Mouse (Mus musculus) bone marrow, adult 2 months (tissue): Measurements from ENCODE around the gene Erich4. TPM values are rescaled to one million over a fixed set of nuclear protein-coding genes. Genes with fewer than 3 reads are reported as not detected.

Experiments used
- H3K27ac ChIP-seq: fragments of 200-500 bp; 2 replicates; pipeline ENCODE4 v1.5.1; 2012; ENCODE audit warnings: low read depth, mild to moderate bottlenecking, control low read depth, inconsistent platforms, low read length; ENCODE audit not compliant: control insufficient read depth, poor library complexity, insufficient read depth
- H3K4me1 ChIP-seq: fragments of 200-500 bp; 2 replicates; pipeline ENCODE4 v1.6.1; 2011; ENCODE audit warnings: low read length; ENCODE audit not compliant: control insufficient read depth, insufficient read depth
- H3K4me3 ChIP-seq: fragments of 200-500 bp; replicated peaks from 2 replicates; pipeline ENCODE3; 2011; ENCODE audit warnings: mild to moderate bottlenecking, low read depth, low read length, control low read depth; ENCODE audit not compliant: control insufficient read depth
- CTCF ChIP-seq: fragments of 200-500 bp; IDR thresholded peaks from 2 replicates; pipeline ENCODE4 v1.5.1; 2011; ENCODE audit warnings: low read length, control low read depth; ENCODE audit not compliant: control insufficient read depth, insufficient read depth
- POLR2A ChIP-seq: fragments of 200-500 bp; IDR thresholded peaks from 2 replicates; pipeline ENCODE4 v1.6.1; 2011; ENCODE audit warnings: low read depth, mild to moderate bottlenecking, control low read depth, low read length, borderline replicate concordance; ENCODE audit not compliant: control insufficient read depth
- WGBS: fragments of 180-500 bp; shearing (Covaris S2); methylation state at CpG from one replicate; pipeline ENCODE4 v1.1.7; 2018; 5-methylcytosine and 5-hydroxymethylcytosine counted together
- polyA plus RNA-seq: library from polyadenylated mRNA; stranded (reverse); fragments of >200 nt; gene quantifications from 2 replicates; pipeline ENCODE4 v1.2.4, GENCODE M21; 2011; ENCODE audit warnings: low replicate concordance; ENCODE audit not compliant: missing spikeins, insufficient read depth, insufficient read length

Erich4 gene
- not detected in 2 replicates for polyA plus RNA-seq

DNA sequence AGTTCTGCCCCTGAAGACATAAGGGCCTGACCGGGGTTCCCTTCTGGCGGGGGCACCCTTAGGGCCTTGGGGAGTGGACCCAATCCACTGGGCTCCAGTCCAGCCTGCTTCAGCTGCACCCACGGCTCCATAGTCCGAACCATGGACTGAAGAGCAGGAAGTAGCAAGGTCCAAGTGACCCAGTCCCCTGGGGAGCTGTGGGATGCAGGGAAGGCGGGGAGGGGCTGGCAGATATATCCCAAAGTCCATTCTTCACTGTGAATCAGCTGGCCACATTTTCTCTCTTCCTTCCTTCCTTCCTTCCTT lies at the start of gene Erich4:
Gene Erich4 (minus strand): TSS at position 187 of the 306 bp plus-strand sequence.
- Histone ChIP-seq H3K27ac (no peak within 1 kb of the TSS), H3K4me1 (no peaks in the 10 kb centered on the region), H3K4me3 (no peak within 1 kb of the TSS)
- 68% methylated on average over 5 of the region's 5 CpGs for WGBS
- no peak for TF ChIP-seq POLR2A

DNA sequence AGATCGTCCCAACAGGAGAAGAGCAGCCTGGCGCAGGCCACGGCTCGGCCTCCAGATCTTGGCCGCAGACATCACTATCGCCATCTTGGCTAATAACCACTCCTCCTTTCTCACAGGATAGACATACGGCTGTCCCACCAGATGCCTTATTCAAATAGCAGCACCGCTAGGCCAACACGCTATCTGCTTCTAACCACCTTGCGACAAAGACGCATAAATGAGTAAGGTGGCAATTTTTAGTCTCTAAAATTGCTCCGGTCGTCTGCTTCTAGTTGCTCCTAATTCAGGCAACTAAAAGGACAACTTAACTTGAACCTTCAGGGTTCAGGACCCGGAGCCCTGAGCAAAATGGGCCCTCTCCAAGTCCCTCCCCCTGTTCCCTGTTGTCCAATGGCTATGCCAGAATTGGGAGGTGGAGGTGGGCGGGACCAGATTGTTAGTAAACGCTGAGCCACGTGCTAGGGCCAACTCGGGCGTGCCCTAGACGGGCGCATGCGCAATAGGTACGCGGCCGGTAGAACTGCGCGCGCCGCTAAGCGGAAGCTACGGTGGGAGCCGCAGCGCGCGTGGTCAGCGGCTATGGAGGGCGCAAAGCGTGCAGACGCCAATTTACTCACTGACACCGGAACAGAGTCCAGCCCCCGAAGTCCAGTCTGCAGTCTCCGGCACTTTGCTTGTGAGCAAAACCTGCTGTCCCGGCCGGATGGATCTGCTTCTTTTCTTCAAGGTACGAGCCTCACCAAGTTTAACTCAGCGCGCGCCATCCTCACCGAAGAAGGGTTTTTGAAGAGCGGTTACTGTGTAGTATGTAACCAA lies 43.2 kb upstream of the Erich4 start, which contains the start of the genes Bckdha and Exosc5:
Gene Bckdha (minus strand): TSS at position 325 of the 816 bp plus-strand sequence.
Gene Exosc5 (plus strand): TSS at position 508 of the 816 bp plus-strand sequence.
- peaks cover 1% of the 10 kb centered on the region; the same call in 1 of the 2 replicates for H3K4me1 ChIP-seq
- H3K27ac ChIP-seq: peak within 1 kb of the TSS; percentile 50
- WGBS: under 1% methylated on average over 50 of the region's 50 CpGs
- H3K4me3 ChIP-seq: peak within 1 kb of the TSS; percentile 78
- no peak for TF ChIP-seq CTCF
- TF ChIP-seq POLR2A: peak; percentile 73; the same call in 1 of the 2 replicates

DNA sequence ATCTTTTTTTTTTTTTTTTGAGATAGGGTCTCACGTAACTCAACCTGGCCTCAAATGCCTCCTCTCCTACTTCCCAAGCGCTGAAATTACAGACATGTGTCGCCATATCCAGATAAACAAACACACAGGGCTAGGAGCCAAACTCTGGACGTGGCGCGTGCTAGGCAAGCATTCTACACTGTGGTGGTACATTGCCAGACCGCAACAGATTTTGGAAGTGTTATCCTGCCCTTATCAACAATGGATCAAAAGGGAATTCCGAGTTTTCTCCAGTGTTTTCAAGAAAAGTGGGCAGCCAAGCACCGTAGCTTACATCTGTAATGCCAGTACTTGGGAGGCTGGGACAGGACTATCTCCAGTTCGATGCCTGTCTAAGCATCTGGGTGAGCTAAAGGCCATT lies 42.1 kb upstream of the Erich4 start:
- H3K4me3 ChIP-seq: no peak overlapping the region
- peaks cover 1% of the 10 kb centered on the region; the same call in 1 of the 2 replicates for H3K4me1 ChIP-seq
- H3K27ac ChIP-seq: no peak overlapping the region
- TF ChIP-seq POLR2A: no peak
- no peak for TF ChIP-seq CTCF
- WGBS: 24% methylated on average over 10 of the region's 10 CpGs

- no peak for TF ChIP-seq CTCF
- no peak overlapping the region for H3K4me3 ChIP-seq
- peaks cover 3% of the 10 kb centered on the region; the same call in 1 of the 2 replicates for H3K4me1 ChIP-seq
- 72% methylated on average over 11 of the region's 11 CpGs for WGBS
- no peak overlapping the region for H3K27ac ChIP-seq
Measured at GRCm38 (mm10) chr7:25655601-25656428, 40.1 kb upstream of the Erich4 start.

DNA sequence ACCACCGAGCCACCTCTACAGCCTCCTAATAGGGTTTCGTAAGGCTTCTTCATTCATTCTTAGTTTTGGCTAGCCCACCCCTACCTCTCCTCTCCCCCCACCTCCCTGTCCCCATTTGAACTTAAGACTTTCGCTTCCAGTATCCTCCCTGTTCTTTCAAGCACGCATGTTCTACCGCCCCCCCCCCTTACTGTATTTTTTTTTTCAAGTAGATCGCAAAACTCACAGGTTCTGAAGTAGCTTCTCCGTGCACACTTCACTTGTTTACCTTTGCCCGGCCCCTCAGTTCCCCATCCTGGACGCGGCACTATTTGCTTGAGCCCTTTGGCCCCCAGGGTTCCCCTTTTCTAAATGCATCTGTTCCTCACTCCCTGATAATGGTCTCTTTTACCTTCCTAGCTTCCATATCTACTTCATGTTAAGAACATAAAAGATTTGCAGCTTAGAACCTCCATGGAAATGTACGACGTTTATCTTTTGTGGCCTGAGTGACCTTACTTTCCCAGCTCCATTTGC lies 36.6 kb upstream of the Erich4 start:
- Histone ChIP-seq H3K4me3 (no peak overlapping the region), H3K27ac (peak overlapping the region; percentile 54), H3K4me1 (peaks cover 7% of the 10 kb centered on the region)
- 6% methylated on average over 12 of the region's 12 CpGs for WGBS
- TF ChIP-seq POLR2A: no peak
- no peak for TF ChIP-seq CTCF

DNA sequence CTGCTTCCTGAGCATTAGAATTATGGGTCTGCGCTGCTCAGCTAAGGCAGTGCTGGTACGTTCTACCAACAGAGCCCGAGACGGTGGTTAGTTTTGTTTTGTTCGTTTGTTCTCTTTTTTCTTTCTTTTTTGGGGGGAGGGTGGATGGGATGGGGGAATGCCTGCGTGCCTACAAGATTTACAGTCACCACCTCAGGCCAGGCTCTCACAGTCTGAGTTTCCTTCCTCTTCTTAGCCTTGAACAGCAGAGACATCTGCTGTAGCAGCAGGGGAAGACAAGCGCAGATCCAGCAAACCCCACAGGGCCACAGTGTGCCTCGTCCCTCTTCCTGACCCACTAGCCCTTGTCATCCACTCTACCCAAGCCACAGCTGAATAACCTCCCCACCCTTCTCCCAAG lies 35.6 kb upstream of the Erich4 start:
- Histone ChIP-seq H3K4me1 (peaks cover 12% of the 10 kb centered on the region), H3K27ac (peak overlapping the region; percentile 88), H3K4me3 (peak overlapping the region; percentile 26)
- WGBS: 5% methylated on average over 8 of the region's 8 CpGs
- TF ChIP-seq CTCF (peak; percentile 80), POLR2A (no peak)

DNA sequence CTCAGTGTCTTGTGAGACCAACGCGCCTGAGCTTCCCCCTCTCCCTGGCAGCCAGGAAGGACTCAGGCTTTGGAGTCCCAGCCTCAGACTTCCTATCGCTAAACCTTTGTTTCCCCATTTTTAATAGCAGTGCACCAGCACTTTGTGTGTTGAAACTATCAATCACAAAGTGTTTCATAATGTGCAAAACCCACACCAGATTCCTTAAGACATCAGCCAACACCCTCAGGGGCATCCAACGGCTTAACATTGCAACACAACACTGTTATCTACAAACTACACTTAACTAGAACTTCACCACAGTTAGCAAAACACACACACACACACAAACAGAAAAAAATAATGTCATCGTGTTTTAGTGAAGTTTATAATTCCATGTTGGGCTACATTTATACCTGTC lies 34.1 kb upstream of the Erich4 start:
- Histone ChIP-seq H3K27ac (peak overlapping the region; percentile 71), H3K4me3 (no peak overlapping the region), H3K4me1 (peaks cover 16% of the 10 kb centered on the region)
- 7% methylated on average over 5 of the region's 5 CpGs for WGBS
- TF ChIP-seq POLR2A (no peak), CTCF (no peak)

DNA sequence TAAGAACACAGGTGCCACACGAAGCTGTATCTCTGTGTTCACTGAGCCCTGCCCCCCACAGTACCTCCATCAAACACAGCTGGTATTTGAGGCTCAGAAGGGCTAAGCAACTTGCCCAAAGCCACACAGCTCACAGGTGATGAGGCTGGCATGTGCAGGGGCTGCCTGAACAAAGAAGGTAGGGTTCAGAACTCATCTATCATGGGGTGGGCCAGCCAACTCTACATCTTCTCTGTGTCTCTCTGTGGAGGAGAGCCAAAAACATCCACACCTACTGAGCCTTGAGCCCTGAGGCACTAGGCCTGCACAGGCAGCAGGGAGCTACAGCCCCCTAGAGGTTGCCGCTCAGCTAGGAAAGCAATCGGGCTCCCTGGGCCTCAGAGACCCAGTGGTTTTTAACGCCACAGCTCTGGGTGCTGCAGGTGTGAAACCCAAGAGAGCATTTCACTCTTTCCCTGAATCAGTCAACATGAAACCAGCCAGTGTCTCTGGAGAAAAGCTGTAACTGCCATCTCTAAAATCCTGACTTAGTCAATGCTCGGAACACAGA lies 32.0 kb upstream of the Erich4 start:
- peak; percentile 74 for TF ChIP-seq CTCF
- TF ChIP-seq POLR2A: no peak
- Histone ChIP-seq H3K4me3 (no peak overlapping the region), H3K27ac (peak overlapping the region; percentile 79), H3K4me1 (peaks cover 25% of the 10 kb centered on the region)
- 20% methylated on average over 5 of the region's 5 CpGs for WGBS
